Mouse (Mus musculus) gastrocnemius, adult 18-20 months (tissue): ENCODE measurements around the gene Tbx2. TPM values are rescaled to one million over a fixed set of nuclear protein-coding genes. Genes with fewer than 3 reads are reported as not detected.

Source experiments
- DNase-seq: peaks from one replicate; pipeline ENCODE4 v3.0.0; 2021; ENCODE audit warnings: low spot score
- total RNA-seq, 2 experiments: library from RNA; stranded (reverse); gene quantifications; 2 replicates each; pipeline ENCODE4 v1.2.3; 2021

The Tbx2 gene
- total RNA-seq, 2 experiments from 2014 or later = 1.3 to 1.7 TPM

DNA sequence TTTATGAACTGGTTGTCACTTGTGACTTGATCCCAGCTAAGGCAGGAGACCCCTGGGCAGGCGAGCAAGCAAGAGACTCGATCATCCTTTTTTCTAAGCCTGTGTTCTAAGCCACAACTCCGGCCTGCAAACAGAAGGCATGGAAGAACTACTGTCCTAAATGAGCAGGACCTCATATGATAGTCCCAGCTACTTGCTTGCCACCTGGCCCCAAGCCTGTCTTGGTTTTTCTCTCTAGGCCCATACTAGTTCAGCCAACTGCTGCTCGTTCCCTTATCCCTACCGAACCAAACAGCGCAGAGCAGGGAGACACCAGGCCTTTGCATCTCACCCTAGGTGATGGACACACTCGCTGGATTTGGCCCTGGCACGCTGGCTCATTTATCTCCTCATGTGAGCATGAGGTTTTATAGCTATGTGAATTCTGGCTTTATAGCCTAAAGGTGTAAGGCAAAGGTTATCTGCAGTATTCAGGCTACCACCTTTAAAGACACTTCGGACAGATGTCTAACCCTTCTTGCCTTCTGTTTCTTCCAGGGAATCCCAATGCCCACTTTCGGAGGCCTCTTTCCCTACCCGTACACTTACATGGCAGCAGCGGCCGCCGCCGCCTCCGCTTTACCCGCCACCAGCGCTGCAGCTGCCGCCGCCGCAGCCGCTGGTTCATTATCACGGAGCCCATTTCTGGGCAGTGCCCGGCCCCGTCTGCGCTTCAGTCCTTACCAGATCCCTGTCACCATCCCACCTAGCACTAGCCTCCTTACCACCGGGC lies 7.9 kb downstream of the Tbx2 start:
- no peak for DNase-seq

DNA sequence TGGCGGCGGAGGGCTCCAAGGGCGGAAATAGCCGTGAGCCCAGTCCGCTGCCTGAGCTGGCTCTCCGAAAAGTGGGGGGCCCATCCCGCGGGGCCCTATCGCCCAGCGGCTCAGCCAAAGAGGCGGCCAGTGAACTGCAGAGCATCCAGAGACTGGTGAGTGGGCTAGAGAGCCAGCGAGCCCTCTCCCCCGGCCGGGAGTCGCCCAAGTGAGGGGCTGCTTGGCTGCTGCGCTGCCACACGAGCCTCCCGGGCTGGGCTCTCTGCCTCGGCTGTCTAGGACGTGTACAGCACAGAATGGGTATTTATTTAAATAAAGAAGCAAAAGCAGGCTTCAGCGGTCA lies 8.4 kb downstream of the Tbx2 start:
- no peak for DNase-seq

DNA sequence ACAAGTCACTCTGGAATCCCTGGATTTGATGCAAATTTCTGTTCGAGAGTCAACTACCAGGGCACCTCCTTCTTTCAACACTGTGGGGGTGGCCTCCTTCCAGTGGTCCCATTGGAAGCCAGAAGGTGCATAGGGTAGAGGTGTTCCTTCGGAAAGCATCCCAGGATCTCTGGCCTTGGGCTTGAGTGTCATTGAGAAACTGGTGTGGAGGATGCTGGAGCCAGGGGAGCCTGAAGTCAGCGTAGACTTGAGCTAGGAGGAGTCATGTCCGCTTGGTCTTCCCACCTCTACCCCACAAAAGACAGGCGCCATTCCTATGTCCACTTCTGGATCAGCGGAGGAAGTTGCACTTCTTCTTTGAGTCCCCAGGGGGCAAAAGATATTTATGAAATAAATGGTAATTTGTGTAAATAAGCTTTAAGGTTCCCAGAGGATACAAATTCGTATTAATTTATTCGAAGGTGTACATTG lies 8.9 kb downstream of the Tbx2 start:
- no peak for DNase-seq

DNA sequence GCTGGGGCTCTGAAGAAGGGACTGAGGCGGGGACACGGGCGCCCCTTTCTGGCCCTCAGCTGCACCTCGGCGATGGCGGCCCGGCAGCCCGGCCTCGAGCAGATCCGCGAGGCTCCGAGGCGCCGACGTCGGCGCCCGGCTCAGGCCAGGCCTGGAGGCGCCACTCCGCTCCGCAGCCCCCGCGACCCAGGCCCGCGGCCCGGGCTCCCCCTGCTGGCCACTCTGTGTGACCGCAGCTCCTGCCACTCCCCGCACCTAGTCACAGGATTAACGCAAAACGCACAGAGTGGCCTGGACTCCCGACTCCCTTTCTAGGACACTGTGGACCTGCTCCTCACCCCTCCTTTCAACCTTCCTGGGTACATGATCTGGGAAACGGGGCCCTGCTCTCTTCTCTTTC lies 9.6 kb downstream of the Tbx2 start:
- peak; percentile 66 for DNase-seq

DNA sequence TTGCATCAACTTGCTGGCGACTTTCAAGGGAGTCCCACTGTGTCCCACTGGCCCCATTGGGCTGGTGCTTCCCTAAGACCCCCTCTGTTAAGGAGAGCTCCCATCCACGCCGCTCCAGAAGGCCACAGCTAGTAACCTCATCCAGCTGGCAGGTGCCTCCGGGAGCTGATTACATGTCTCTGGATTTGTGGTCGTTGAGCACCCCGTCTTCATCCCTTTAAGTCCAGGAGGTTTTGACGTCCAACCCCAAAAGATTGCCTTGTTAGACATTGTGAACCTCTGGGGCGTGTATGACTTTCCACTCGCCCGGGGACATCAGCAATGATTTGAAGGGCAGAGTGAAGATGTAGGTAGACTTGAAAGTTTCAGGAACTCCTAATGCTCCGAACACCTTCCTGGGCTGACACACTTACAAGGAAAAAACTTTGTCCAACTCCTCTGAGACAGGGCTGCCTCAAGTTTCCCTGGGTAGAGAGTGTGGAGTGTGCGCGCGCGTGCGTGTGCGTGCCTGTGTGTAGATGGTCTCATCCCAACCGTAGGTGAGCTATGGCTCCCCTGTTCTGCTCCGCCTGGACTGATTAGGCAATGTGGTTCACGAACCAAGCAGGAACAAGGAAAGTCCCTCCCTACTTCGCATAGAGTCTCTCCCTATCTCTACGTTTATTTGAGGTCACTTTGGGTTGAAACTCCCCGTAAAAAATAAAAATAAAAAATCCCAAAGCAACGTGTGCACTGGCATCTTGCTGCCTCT lies 10.4 kb downstream of the Tbx2 start:
- no peak for DNase-seq

DNA sequence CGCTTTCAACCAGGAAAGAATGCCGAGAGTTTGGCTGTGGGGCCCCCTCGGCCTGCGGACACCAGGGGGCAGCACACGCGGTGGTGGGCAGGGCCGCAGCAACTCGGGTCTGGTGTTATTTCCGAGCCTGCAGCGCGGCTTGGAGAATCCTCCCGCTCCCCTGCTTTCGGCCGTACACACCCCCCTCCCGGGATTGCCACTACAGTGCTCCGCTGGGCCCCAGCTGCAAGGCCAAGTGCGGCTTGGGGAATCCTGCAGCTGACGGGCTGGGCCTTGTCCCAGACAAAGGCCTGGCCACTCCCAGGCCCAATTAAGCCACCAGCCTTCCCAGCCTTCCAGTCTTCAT lies 11.0 kb downstream of the Tbx2 start:
- peak; percentile 77 for DNase-seq

DNA sequence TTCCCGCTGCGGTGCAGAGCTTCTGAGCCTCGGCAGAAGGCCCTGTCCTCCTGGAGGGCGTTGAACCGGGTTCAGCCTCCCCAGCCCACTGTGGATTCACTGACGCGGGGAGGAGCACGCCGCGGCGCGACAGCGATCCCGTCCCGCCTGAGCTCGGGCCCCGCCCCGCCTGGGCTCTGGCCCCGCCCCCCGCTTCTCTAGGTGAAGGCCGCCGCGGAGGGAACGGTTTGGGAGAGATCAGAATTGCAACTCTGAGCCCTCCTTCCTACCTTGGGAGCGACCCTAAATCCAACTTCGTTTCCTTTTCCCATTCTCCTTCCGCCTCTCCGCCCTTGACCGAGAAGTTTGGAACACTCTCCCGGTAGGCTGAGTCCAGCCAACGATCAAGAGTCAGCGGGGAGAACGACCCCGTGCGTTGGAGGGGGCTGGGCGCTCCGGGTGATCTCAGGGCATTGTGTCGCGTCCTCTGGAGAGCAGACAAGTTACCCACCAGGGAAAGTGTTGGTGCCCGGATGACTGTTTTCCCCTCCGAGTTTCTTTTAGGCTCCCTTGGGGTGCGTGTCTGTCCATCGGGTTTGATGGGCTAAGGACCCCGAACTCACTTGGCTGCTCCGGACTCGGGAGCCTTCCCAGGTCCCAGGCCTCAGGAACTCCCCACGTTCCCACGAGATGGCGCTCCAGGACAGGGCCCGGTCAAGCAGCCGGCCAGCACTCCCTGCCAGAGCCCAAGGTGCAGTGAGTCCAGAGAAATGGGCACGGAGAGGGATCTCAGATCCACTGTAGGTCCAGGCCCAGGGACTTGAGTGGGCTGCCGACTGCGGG lies 12.0 kb downstream of the Tbx2 start:
- peak; percentile 91 for DNase-seq

DNA sequence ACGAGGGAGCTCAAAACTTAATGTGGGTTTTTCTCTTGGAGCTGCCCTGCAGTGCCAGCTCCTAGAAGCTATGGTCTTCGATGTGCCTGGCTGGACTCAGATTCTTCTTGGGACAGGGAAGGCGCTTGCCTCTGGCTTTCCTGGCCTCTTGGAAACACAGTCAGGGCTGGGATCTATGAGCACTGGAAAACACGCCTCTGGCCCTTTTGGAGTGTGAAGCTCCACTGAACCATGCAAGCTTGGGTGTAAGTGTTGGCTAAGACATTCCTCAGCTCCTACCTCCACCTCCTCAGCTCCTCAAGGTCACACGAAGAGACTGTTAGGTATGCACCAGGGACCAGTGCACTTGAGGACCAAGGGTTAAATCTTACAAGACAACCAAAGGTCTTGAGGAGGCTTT lies 12.6 kb downstream of the Tbx2 start:
- no peak for DNase-seq

DNA sequence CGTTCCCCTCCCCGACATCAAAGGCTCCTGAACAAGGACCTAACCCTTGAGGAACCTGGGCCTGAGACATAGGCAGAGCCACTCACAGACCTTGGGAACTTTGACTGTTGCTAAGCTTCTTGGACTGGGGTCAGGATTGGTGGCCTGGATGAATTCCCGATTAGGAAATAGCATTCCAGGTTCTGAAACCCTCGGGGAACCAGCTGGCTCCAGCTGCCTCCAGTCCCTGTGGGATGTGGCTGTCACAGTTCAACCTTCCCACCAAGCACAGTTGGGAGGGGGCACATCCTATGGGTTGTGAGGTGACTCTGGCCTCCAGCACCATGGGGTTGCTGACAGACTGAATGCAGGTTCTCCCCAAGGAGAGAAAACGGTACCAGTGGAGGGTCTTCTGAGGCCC lies 13.6 kb downstream of the Tbx2 start:
- DNase-seq = peak; percentile 58

DNA sequence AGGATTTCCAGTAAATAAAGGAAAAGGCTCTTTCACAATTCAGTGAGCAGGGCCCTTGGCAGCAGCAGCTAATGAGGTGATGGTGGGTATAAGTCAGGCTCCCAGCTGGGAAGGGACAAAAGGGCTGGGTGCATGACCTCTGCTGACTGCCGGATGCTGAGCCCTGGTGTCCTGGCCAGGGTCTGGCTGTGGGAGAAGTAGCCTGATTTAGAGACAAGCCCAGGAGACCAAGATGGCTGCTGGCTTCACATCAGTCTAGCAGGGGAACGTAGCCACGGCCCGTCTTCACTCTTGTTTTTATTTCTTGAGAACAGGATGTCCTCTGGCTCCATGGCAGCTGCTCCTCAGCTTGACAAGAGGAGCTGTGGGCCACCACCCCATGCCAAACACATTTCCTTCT lies 14.2 kb downstream of the Tbx2 start:
- peak; percentile 57 for DNase-seq

DNA sequence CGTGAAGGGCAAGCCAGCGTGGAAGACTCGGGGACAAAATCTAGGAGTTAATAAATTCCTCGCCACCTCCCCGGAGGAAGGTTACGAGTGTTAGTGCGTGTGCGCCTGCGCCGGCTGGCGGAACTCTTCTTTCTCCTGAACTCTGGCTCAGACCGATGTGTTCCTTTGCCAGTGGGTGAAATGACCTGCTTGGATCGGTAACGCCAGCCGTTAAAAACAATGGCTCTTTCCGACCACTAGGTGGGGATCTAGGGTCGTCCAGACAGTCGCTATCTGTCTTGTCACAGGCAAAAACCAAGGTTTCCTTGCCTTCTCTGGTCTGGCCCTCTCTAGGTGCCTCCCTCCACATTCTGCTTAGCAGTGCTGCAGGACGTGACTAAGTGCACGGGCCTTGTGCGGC lies 16.7 kb downstream of the Tbx2 start:
- peak; percentile 83 for DNase-seq

DNA sequence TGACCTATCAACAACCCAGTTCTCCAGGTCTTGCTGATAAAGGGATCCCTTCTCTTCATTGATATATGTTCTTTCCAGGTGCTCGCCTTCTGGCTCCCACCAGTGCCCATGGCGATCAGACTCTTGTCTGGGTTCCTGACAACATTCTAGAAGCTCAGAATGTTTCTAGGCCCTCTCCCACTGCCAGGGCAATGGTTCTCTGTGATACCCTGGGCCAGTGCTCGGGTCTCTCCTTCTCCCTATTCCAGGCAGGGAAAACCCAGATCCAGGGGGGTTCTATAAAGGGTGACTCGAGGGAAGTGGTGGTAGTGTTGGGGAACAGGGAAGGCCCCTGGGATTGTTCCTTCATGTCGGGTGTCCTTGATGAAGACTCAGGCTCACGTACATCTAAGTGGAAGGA lies 17.9 kb downstream of the Tbx2 start, which contains the start of gene Gm11444:
Gene Gm11444 (minus strand): TSS at position 101 of the 400 bp plus-strand sequence.
- DNase-seq = no peak

DNA sequence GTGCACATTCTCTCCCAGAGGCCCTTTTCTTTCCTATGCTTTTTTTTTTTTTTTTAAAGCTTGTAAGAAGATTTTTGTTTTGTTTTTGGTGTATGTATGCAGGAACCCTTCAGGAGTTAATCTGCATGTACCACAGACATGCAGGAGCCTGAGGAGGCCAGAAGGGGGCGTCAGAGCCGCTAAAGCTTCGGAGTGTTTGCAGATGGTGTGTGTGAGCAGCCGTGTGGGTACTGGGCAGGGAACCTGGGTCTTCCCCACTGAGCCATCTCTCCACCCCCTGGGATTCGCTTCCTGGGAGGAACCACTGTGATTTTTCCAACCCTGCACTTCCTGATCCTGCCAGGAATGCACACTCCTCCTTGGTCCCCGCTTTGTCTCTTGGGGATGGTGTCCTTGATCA lies 18.4 kb downstream of the Tbx2 start:
- no peak for DNase-seq

DNA sequence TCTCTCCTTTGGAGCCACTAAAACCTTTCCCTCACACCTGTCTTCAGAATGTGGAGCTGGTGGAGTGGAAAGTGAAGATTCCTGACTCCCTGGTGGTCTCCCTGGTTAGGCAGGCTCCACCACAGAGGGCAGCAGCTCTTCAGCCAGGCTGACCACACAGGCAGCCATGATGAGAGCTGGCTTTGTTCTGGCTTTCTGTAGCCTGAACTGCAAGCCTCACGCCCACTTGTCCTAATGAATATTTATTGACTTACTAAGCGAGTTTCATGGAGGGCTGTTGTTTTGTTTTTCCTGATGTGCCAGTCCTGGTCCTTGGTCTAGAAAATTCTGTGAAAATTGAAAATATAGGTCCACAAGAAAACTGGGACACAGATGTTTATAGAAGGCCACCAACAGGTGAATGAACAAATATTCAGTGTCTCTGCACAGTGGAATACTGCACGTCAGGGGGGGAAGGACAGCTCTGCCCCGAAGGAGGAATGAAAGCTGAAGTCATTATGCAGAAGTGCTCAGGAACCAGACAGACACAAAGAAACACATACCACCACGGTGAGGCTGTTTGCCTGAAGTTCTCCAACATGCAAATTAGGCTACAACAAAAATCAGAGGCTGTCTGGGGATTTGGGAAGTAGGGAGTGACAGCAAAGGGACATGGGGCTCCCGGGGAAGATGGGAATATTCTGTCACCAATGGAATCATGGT lies 25.8 kb downstream of the Tbx2 start:
- DNase-seq = no peak

DNA sequence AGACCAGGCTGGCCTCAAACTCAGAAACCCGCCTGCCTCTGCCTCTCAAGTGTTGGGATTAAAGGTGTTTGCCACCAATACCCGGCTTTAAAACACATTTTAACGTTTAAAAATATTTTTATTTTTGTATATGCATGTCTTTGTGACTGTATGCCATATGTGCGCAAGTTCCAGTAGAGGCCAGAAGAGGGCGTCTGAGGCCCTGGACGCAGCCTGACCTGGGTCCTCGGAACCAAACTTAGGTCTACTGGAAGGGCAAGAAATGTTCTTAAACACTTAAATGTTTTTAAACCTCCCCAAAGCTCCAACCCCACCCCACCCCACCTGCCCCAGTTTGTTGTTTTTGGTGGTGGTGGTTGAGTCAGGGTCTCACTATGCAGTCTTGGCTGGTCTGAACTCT lies 32.0 kb downstream of the Tbx2 start:
- DNase-seq = no peak

DNA sequence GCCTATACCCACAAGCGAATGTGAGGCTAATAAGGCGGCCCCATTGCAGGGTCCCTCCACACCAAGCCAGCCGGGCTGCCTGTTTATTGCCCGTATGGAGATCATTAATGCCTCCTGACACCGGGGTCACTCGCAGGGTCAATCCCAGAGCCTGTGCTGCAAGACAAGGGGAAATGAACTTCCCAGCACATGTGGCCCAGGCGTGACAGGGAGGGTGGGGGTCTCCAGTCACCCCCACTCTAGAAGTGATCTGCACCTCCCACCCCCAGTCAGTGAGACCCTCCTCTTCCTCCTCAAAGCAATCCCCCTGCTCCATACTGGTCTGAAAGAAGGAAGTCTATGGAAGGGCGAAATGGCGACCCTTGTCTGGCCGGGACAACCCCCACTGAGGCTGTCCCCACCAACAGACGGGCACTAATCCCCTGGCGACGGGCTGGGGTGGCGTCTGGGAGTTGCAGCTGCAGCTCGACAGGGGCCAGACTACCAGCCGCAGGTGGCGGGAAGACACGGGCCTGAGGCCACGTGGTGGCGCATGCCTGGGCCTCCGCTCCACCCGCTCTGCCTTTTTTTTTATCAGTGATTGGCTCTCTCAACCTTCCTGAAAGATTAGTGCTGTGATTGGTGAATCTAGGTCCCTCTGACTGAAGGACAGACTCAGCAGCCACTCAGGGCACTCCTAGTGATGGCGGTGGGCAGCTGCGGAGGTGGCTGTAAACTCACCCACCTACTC lies 43.9 kb downstream of the Tbx2 start:
- no peak for DNase-seq

DNA sequence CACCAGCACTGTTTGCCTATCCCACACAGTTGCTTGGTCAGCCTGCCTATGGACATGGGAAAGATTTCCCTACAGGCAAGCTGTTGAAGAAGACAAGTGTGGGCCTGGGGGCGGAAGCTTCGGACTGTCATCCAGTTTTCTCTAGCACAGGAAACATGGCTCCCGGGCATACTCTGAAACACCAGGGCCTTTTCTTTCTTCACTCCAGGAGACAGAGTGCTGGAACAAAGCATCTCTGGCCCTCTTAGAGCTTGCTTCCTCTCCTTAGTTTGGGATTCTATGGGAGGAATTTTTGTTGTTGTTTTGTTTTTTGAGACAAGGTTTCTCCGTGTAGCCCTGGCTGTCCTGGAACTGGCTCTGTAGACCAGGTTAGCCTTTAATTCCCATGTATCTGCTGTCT lies 52.1 kb downstream of the Tbx2 start:
- no peak for DNase-seq

DNA sequence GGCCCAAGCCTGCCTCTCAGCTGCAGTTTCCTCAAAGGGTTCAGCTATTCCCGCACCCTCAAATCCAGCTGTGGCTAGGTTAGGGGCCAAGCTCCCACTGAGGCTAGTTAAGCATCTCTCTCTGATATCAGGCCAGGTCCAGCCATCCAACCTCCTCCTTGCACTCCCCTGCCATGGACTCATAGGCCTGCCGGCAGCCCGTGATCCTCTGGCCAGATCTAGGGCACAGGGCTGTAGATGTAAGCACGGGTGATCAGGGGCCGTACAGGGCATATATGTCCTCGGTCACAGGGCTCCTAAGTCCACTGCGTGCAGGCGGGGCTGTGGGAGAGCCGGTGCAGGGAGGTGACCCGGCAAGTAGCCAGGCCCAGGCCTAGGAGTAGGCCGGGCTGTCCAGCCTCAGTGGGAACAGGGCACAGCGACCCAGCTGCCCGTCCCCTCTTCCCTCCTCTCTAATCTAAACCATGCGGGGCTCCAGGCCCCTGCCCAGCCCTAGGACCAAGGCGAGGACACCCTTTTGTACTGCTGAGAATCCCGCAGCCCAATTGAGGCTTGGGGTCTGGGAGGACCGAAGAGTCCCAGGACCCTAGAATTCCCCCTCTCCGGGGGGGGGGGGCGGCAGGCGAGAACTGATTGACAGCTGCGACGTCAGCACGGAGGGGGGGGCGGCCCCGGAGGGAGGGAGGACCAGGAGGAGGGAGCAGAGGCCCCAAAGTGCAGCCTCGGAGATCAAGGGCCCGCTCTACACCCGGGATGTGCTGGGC lies 53.5 kb downstream of the Tbx2 start, which contains the start of gene Tbx4:
Gene Tbx4 (plus strand): TSS at position 758 of the 764 bp plus-strand sequence.
- DNase-seq = peak; percentile 12

DNA sequence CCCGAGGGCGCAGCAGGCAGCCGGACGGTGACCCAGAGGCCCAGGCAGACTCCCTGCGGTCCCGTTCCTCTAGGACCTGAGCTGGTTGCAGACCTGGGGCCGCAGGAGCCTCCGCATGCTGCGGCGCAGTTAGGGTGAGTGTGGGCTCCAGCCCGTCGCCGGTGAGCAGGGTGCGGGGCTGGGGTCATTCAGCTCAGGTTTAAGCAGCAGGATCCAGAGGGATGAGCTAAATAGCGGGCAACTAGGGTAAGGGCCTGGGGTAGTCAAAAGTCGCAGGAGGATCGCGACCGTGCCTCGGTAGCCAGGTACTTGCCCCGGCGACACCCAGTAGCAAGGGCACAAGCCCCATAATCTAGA lies 54.1 kb downstream of the Tbx2 start:
- DNase-seq = no peak

DNA sequence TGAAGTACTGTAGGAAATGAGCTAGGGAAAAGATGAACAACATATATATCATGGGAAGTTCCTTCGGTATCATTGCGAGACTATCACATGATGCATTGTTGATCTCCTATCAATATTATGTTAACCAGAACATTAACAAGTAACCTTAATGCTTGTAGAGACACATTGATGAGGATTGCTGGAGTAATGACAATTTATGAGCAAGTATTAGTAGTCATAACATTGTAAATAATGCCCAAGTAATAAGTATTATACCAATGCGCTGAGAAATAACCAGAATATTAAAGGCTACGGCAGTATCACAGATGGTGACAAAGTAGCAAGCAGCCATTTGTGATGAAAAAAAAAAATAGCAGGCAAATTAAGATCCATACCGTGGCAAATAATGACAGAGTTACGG lies 54.9 kb downstream of the Tbx2 start:
- DNase-seq = no peak
